Mouse (Mus musculus) intestine, embryonic 14.5 days (tissue): ENCODE measurements around the gene Herc1. TPM values are rescaled to one million over a fixed set of nuclear protein-coding genes. Genes with fewer than 3 reads are reported as not detected.
A peak's percentile ranks its signal among the peaks of the same experiment; 100 is the strongest.

Experiments used
- ATAC-seq: fragments of 200-750 bp; cut with Nextera tagmentation; replicated peaks from 2 replicates; pipeline ENCODE4 v1.8.0; 2017; ENCODE audit warnings: low read depth, moderate number of reproducible peaks, moderate TSS enrichment, moderate library complexity; ENCODE audit not compliant: low FRiP score, low TSS enrichment
- DNase-seq: peaks from one replicate; pipeline ENCODE4 v3.0.0-alpha.2; 2018; ENCODE audit warnings: low spot score
- H3K27ac ChIP-seq: fragments of 300-500 bp; sonication (generic); 2 replicates; pipeline ENCODE4 v1.5.1; 2014; ENCODE audit warnings: low read depth, mild to moderate bottlenecking, control low read depth
- H3K27me3 ChIP-seq: fragments of 300-500 bp; sonication (generic); replicated peaks from 2 replicates; pipeline ENCODE4 v1.6.1; 2014; ENCODE audit warnings: low read length, control low read depth; ENCODE audit not compliant: control insufficient read depth, insufficient read depth
- H3K36me3 ChIP-seq: fragments of 300-500 bp; sonication (generic); 2 replicates; pipeline ENCODE4 v1.6.1; 2014; ENCODE audit warnings: low read length, control low read depth; ENCODE audit not compliant: control insufficient read depth, insufficient read depth
- H3K4me1 ChIP-seq: fragments of 300-500 bp; sonication (generic); replicated peaks from 2 replicates; pipeline ENCODE4 v1.6.1; 2014; ENCODE audit warnings: low read length, control low read depth, mixed read lengths; ENCODE audit not compliant: control insufficient read depth, insufficient read depth
- H3K4me2 ChIP-seq: fragments of 300-500 bp; sonication (generic); 2 replicates; pipeline ENCODE4 v1.6.1; 2014; ENCODE audit warnings: low read length
- H3K4me3 ChIP-seq: fragments of 300-500 bp; sonication (generic); 2 replicates; pipeline ENCODE4 v1.5.1; 2014; ENCODE audit warnings: low read depth, low read length, control low read depth, mixed read lengths
- H3K9ac ChIP-seq: fragments of 300-500 bp; sonication (generic); 2 replicates; pipeline ENCODE4 v1.6.1; 2014; ENCODE audit warnings: mild to moderate bottlenecking, low read length
- H3K9me3 ChIP-seq: fragments of 300-500 bp; sonication (generic); 2 replicates; pipeline ENCODE4 v1.6.1; 2016; ENCODE audit warnings: low read length, control low read depth; ENCODE audit not compliant: control insufficient read depth
- WGBS: fragments of 180-500 bp; shearing (Covaris S2); extraction: QIAGEN DNeasy Blood & Tissue Kit; methylation state at CpG from one replicate; pipeline ENCODE4 v1.1.7; 2014; 5-methylcytosine and 5-hydroxymethylcytosine counted together
- polyA plus RNA-seq: library from polyadenylated mRNA; unstranded; fragments of >200 nt; fragmentation: Nextera tagmentation; extraction: Ambion mirVana; gene quantifications from 2 replicates; pipeline ENCODE4 v1.2.1, GENCODE M21; 2014

Gene Herc1
- polyA plus RNA-seq, 1 experiment from 2014 or later = 25.1 TPM

DNA sequence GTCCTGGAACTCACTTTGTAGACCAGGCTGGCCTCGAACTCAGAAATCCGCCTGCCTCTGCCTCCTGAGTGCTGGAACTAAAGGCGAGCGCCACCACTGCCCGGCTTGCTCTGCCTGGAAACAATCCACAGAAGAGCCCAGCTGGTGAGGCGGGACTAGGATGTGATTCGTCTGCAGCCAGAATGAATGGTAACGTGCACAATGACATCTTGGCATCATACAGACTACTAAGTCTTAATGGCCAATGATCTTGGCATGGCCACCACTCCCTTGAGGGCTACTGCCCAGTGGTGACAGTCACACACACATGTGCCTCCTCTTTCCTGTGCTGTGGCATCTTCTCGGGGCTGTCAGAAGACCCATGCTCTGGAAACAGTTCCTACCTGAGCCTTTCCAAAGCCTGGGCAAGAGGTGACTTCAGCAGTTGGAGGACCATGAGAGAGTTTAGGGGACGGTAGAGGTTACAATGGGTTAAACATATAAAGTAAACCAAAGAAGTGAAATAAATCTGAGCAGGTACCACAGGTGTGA, 165.5 kb downstream of the Herc1 start:
- H3K4me2 ChIP-seq = no peak overlapping the region
- no peaks in the 10 kb centered on the region for H3K27me3 ChIP-seq
- ATAC-seq = no peak
- H3K4me3 ChIP-seq = no peak overlapping the region
- no peak for DNase-seq
- peaks cover 62% of the 10 kb centered on the region for H3K36me3 ChIP-seq
- H3K9ac ChIP-seq = no peak overlapping the region
- peak overlapping the region; percentile 98; the same call in 1 of the 2 replicates for H3K27ac ChIP-seq
- no peaks in the 10 kb centered on the region for H3K9me3 ChIP-seq
- 90% methylated on average over 10 of the region's 10 CpGs for WGBS
- peaks cover 21% of the 10 kb centered on the region for H3K4me1 ChIP-seq

DNA sequence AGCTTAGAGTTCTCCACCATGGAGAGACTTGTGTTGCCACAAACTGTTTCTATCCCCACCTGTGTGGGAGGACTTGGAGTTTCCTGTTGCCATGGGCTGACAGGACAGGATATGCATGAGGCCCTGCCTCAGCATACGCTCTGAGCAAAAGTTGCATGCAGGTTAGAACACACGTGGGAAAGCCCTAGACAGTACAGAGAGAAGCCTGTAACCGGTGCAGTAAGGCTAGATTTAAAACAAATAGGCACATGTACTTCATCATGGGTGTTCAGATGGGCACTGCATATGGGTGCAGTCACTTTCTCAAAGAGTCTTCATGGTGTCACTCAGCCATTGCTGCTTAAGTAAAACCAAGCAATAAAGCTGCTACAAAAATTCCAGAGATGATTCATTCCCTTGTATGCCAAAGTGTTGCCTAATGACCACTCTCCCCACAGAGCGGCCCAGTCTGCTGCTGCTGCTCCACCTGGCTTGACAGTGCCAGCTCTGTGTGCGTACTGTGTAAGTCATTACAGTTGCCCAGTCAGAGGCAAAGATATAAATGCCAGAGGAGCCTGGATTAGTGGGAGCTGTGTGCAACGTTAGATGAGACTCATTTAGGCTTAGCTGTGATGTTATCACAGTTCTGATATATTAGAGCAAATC, 166.2 kb downstream of the Herc1 start:
- Histone ChIP-seq H3K4me2 (no peak overlapping the region), H3K27ac (no peak overlapping the region), H3K4me3 (no peak overlapping the region), H3K36me3 (peaks cover 65% of the 10 kb centered on the region), H3K9me3 (no peaks in the 10 kb centered on the region), H3K4me1 (peaks cover 17% of the 10 kb centered on the region), H3K9ac (no peak overlapping the region), H3K27me3 (no peaks in the 10 kb centered on the region)
- 86% methylated on average over 6 of the region's 6 CpGs for WGBS
- no peak for DNase-seq
- no peak for ATAC-seq

GRCm38 (mm10) chr9:66517746-66518145, 167.5 kb downstream of the Herc1 start:
- WGBS = 91% methylated on average over 10 of the region's 10 CpGs
- no peak for ATAC-seq
- Histone ChIP-seq H3K36me3 (peaks cover 78% of the 10 kb centered on the region), H3K4me2 (no peak overlapping the region), H3K27ac (no peak overlapping the region), H3K4me3 (no peak overlapping the region), H3K9ac (no peak overlapping the region), H3K9me3 (no peaks in the 10 kb centered on the region), H3K4me1 (peaks cover 17% of the 10 kb centered on the region), H3K27me3 (no peaks in the 10 kb centered on the region)
- DNase-seq = no peak

DNA sequence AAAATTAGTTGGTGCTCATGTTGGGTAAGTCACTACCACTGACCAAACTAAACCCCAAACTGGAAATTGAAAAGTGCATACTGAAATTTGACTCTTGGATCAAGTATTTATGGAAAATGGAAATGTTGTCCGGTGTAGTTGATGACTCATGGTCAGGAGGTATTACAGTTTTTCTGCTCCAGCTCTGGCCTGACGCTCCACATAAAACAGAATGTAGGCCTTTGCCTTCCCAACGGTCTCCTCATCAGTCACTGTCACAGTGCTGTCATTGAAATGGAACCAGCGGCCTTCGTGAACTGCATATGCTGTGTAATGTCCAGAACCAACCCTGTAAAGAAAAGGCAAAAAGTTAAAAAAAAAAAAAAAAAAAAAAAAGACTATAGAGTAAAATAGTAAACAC, 168.0 kb downstream of the Herc1 start:
- 83% methylated on average over 5 of the region's 5 CpGs for WGBS
- Histone ChIP-seq H3K4me2 (no peak overlapping the region), H3K27ac (no peak overlapping the region), H3K4me1 (peaks cover 14% of the 10 kb centered on the region), H3K9me3 (no peaks in the 10 kb centered on the region), H3K4me3 (no peak overlapping the region), H3K27me3 (no peaks in the 10 kb centered on the region), H3K9ac (no peak overlapping the region), H3K36me3 (peaks cover 81% of the 10 kb centered on the region)
- ATAC-seq (no peak), DNase-seq (no peak)

DNA sequence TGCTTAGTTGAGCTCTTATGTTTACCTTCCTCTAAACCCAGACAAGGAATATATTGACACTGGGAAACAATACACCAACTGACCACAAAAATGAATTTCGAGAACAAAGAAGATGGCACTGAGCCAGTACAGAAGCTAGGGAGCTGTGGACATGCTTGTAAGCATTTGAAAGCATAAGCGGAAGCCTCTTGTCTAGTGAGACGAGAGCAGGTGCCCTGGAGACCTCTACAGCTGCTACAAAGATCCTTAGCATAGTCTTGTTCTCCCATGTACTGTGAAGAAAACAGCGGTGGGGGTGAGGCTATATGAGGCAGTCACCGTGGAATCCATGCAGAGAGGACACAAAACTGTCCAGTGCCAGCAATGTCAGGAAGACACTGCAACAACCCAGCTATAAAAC, 168.7 kb downstream of the Herc1 start:
- Histone ChIP-seq H3K4me2 (no peak overlapping the region), H3K27me3 (no peaks in the 10 kb centered on the region), H3K27ac (no peak overlapping the region), H3K4me1 (peaks cover 10% of the 10 kb centered on the region), H3K36me3 (peaks cover 85% of the 10 kb centered on the region), H3K4me3 (no peak overlapping the region), H3K9ac (no peak overlapping the region), H3K9me3 (no peaks in the 10 kb centered on the region)
- DNase-seq (no peak), ATAC-seq (no peak)
- WGBS = 82% methylated on average over 5 of the region's 5 CpGs

DNA sequence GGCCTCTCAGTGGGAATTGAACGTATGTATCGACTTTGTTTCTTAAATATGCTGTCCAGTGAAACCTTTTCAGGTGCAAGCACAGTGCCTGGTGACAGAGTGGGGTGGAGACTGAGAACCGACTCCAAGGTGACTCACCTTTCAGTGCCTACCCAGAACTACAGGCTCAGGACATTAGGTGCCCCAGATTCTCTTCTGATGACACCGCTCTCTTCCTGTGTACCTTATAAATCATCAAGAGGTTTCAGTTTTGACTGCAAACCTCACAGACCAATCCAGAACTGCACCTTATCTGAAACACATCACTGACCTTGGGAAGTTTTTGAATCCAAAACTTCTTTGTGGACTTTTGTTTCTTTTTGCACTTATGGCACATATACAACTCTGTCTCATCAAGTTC, 170.0 kb downstream of the Herc1 start:
- no peaks in the 10 kb centered on the region for H3K9me3 ChIP-seq
- no peak overlapping the region for H3K9ac ChIP-seq
- no peaks in the 10 kb centered on the region for H3K27me3 ChIP-seq
- no peak overlapping the region for H3K4me3 ChIP-seq
- peaks cover 90% of the 10 kb centered on the region for H3K36me3 ChIP-seq
- no peak for DNase-seq
- ATAC-seq = no peak
- WGBS = 93% methylated on average over 4 of the region's 4 CpGs
- no peak overlapping the region for H3K4me2 ChIP-seq
- H3K4me1 ChIP-seq = no peaks in the 10 kb centered on the region
- no peak overlapping the region for H3K27ac ChIP-seq

- H3K4me2 ChIP-seq = no peak overlapping the region
- no peak overlapping the region for H3K27ac ChIP-seq
- no peaks in the 10 kb centered on the region for H3K9me3 ChIP-seq
- WGBS = 93% methylated on average over 3 of the region's 3 CpGs
- H3K9ac ChIP-seq = no peak overlapping the region
- H3K4me3 ChIP-seq = no peak overlapping the region
- H3K36me3 ChIP-seq = peaks cover 93% of the 10 kb centered on the region
- H3K4me1 ChIP-seq = no peaks in the 10 kb centered on the region
- no peaks in the 10 kb centered on the region for H3K27me3 ChIP-seq
- ATAC-seq = no peak
- DNase-seq = no peak
These were observed 171.3 kb downstream of the Herc1 start for GRCm38 (mm10) chr9:66521595-66521994.

GRCm38 (mm10) chr9:66542785-66543184, 192.5 kb downstream of the Herc1 start:
- no peak for DNase-seq
- 82% methylated on average over 4 of the region's 4 CpGs for WGBS
- no peak overlapping the region for H3K27ac ChIP-seq
- no peak for ATAC-seq
- no peak overlapping the region for H3K4me2 ChIP-seq
- no peaks in the 10 kb centered on the region for H3K4me1 ChIP-seq
- no peaks in the 10 kb centered on the region for H3K27me3 ChIP-seq
- no peaks in the 10 kb centered on the region for H3K9me3 ChIP-seq
- no peak overlapping the region for H3K4me3 ChIP-seq
- no peak overlapping the region for H3K9ac ChIP-seq
- H3K36me3 ChIP-seq = peaks cover 89% of the 10 kb centered on the region
